Mouse (Mus musculus) adrenal gland, postnatal 0 days (tissue): ENCODE results near the gene Slc12a4. TPM values are rescaled to one million over a fixed set of nuclear protein-coding genes. Genes with fewer than 3 reads are reported as not detected.

ENCODE experiments used
- microRNA-seq: library from miRNA; unstranded; fragments of <30 nt; microRNA quantifications from one replicate; pipeline ENCODE4, GENCODE M21; 2016; ENCODE audit warnings: borderline replicate concordance; ENCODE audit not compliant: insufficient number of aligned reads
- polyA plus RNA-seq: library from polyadenylated mRNA; unstranded; fragments of >200 nt; fragmentation: Nextera tagmentation; extraction: Ambion mirVana; gene quantifications from 2 replicates; pipeline ENCODE4 v1.2.1, GENCODE M21; 2015

Gene Slc12a4
- 15.6 and 22.9 TPM in 2 replicates for polyA plus RNA-seq

DNA sequence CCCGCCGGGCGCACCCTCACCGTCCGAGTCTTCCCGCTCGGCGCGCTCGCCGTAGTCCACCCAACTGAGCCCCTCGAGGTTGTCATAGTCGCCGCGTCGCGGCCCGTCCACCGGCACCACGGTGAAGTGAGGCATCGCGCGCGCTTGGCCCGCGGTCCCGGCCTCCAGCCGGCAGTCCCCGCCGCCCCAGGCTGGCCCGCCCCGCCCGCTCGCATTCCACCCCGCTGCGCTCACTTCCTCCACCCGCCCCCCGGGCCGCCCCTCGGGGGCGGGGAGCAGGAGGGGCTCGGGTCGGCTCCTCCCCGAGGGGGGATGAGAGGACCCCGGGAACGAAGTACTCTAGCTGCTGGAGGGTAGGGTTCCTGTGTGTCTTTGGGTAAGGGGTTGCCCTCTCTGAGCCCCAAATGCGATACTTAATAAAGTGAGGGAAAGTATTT, at the start of gene Slc12a4:
TSS of gene Slc12a4 (minus strand) at position 193 of the 437 bp plus-strand sequence.

DNA sequence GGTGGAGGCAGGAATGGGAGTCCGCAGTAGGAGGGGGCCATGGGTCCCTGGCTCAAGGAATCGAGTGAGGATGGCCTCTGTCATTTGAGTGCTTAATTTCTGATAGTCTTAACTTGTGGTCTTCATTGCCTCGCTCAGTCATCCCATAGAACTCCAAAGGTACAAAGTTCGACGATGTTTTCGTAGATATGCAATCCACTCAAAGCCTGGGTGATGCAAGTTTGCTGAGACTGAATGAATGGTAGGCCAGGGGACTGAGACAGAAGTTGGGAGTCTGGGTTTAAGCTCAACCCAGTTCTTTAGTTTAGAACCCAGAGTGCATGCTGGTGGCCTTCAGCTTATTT, 45.7 kb upstream of the Slc12a4 start, which contains the start of gene Ddx28:
TSS of gene Ddx28 (minus strand) at position 240 of the 344 bp plus-strand sequence.

GRCm38 (mm10) chr8:106005875-106006274, 40.0 kb upstream of the Slc12a4 start, which contains the start of gene Dpep2nb:
Gene Dpep2nb, minus strand, starts transcription at chr8:106005975.

GRCm38 (mm10) chr8:105990856-105991387, 25.0 kb upstream of the Slc12a4 start, which contains the start of gene Dus2:
Gene Dus2, plus strand, starts transcription at chr8:105991337.

DNA sequence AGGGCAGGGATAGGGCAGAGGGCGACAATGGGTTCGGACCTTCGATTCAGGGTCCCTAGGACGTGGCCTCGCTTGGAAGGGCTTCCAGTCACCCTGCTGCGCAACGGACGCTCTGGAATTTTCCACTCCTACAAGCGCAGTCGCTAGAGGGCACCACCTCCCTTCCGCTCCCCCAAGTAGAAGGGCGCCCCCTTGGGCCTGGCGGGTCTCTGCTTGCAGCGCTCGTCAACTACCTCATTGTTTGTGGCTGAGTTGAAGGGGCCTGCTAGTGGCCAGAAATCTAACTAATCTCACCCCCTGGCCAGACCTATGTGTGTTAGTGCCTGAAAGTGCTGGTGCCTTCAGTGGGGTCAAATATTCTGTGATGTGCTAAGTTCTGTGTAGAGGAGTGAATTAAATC, 13.4 kb upstream of the Slc12a4 start, which contains the start of gene Dpep3:
TSS of gene Dpep3 (minus strand) at position 105 of the 400 bp plus-strand sequence.

DNA sequence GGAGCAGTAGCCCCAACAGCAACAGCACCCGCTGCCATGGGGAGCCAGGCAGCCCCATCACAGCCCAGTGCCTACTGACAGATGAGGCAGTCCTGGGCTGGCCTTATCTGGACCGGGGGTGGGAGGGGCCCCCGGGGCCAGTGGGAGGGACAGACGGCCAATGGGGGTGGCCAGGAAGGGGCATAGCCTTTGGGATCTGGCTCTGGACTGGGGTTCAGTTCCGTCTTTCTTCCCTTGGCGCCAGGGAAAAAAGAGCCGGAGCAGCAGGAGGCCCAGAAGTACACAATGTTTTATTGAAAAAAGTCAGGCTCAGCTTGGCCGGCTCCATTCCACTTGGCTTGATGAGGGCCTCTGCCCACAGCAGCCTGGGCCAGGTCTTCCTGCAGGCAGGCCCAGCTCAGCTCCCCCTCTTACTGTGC, 22.6 kb downstream of the Slc12a4 start, which contains the start of gene Lcat:
TSS of gene Lcat (minus strand) at position 62 of the 419 bp plus-strand sequence.

GRCm38 (mm10) chr8:105938306-105938669, 27.6 kb downstream of the Slc12a4 start, which contains the start of gene Psmb10:
Gene Psmb10, minus strand, starts transcription at chr8:105938444.

DNA sequence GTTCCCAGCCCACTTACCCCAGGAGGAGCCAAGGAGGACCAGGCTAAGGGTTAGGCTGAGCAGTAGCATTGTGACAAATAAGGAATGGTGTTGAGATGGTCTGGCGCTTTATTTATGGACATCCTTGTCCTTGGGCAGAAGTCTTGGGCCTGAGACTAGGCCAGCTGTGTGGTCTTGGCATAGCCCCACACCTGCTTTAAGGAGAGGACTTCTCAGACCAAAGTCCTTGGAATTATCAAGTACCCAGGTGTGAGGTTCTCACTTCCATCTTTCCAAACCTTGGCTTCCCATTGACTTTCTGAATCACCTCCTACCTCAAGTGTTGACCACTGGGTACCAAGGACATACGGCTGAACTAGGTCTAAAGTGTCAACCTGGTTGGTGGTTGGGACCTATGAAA, 32.1 kb downstream of the Slc12a4 start, which contains the start of gene Ctrl:
TSS of gene Ctrl (minus strand) at position 101 of the 400 bp plus-strand sequence.

GRCm38 (mm10) chr8:105900180-105900940, 65.5 kb downstream of the Slc12a4 start, which contains the start of gene Pskh1:
Gene Pskh1, plus strand, starts transcription at chr8:105900441.

Small RNA genes lying within 50 kb of the gene (microRNA-seq; reads per million reads assigned to microRNA genes)
- gene Mir7074, result not detected

Other genes starting within 250 kb of the Slc12a4 start
- 8.5 and 9.6 TPM in 2 replicates for gene Gfod2, start 207.4 kb downstream of the Slc12a4 start, polyA plus RNA-seq
- gene Ranbp10, start 138.7 kb downstream of the Slc12a4 start, polyA plus RNA-seq, result 6.8 and 10.9 TPM in 2 replicates
- not detected in 2 replicates for gene Tsnaxip1, start 138.4 kb downstream of the Slc12a4 start, polyA plus RNA-seq
- 16.6 and 19.3 TPM in 2 replicates for gene Cenpt, start 112.8 kb downstream of the Slc12a4 start, polyA plus RNA-seq
- gene Thap11, start 111.0 kb downstream of the Slc12a4 start, polyA plus RNA-seq, result 51.8 and 59.6 TPM in 2 replicates
- gene Nutf2, start 105.5 kb downstream of the Slc12a4 start, polyA plus RNA-seq, result 101 and 117 TPM in 2 replicates
- 15.2 and 20.9 TPM in 2 replicates for gene Edc4, start 85.2 kb downstream of the Slc12a4 start, polyA plus RNA-seq
- gene Nrn1l, start 72.5 kb downstream of the Slc12a4 start, polyA plus RNA-seq, result 0.32 and 1.0 TPM in 2 replicates
- 20.7 and 26.6 TPM in 2 replicates for gene Pskh1, start 65.7 kb downstream of the Slc12a4 start, polyA plus RNA-seq
- 0.88 and 1.1 TPM in 2 replicates for gene Ctrl, start 32.2 kb downstream of the Slc12a4 start, polyA plus RNA-seq
- 96.9 and 99.9 TPM in 2 replicates for gene Psmb10, start 27.7 kb downstream of the Slc12a4 start, polyA plus RNA-seq
- gene Lcat, start 22.7 kb downstream of the Slc12a4 start, polyA plus RNA-seq, result 6.5 and 7.3 TPM in 2 replicates
- gene Dpep3, start 13.3 kb upstream of the Slc12a4 start, polyA plus RNA-seq, result 0.11 TPM in 1 of 2 replicates, not detected in the other
- 8.6 and 12.1 TPM in 2 replicates for gene Dus2, start 25.2 kb upstream of the Slc12a4 start, polyA plus RNA-seq
- gene Dpep2nb, start 39.9 kb upstream of the Slc12a4 start, polyA plus RNA-seq, result 0.16 TPM in 1 of 2 replicates, not detected in the other
- gene Ddx28, start 45.8 kb upstream of the Slc12a4 start, polyA plus RNA-seq, result 12.6 and 16.5 TPM in 2 replicates
- 2.5 and 4.6 TPM in 2 replicates for gene Nfatc3, start 92.7 kb upstream of the Slc12a4 start, polyA plus RNA-seq
- 1.5 and 1.6 TPM in 2 replicates for gene Esrp2, start 170.9 kb upstream of the Slc12a4 start, polyA plus RNA-seq
- gene Pla2g15, start 184.3 kb upstream of the Slc12a4 start, polyA plus RNA-seq, result 10.2 and 10.5 TPM in 2 replicates
- gene Slc7a6, start 202.8 kb upstream of the Slc12a4 start, polyA plus RNA-seq, result 16.3 and 24.3 TPM in 2 replicates
- 19.7 and 26.9 TPM in 2 replicates for gene Slc7a6os, start 244.8 kb upstream of the Slc12a4 start, polyA plus RNA-seq
- gene Prmt7, start 244.8 kb upstream of the Slc12a4 start, polyA plus RNA-seq, result 18.5 and 22.1 TPM in 2 replicates